Mouse (Mus musculus): ENCODE measurements around the gene Oser1. TPM values are rescaled to one million over a fixed set of nuclear protein-coding genes. Genes with fewer than 3 reads are reported as not detected.
A peak's percentile ranks its signal among the peaks of the same experiment; 100 is the strongest.

Oser1 gene
- total and polyA plus RNA-seq, 2 experiments from 2014 or later, result 22.9 to 59.6 TPM

- Histone ChIP-seq H3K36me3 (ENCODE audit: insufficient read depth, low read length) (peaks cover 15% of the 10 kb centered on the region; the same call in 1 of the 2 replicates), H3K4me1 (ENCODE audit: insufficient read depth, low read length) (no peaks in the 10 kb centered on the region), H3K4me3 (ENCODE audit: low read length) (no peak overlapping the region), H3K9ac (replicated peaks; ENCODE audit: low read length) (no peak overlapping the region), H3K4me2 (ENCODE audit: low read depth, low read length) (no peak overlapping the region), H3K9me3 (ENCODE audit: low read length) (no peaks in the 10 kb centered on the region), H3K27me3 (ENCODE audit: insufficient read depth, low read length) (no peaks in the 10 kb centered on the region), H3K27ac (no peak overlapping the region)
- ATAC-seq, result no peak
- TF ChIP-seq CTCF (IDR thresholded peaks at IDR 0.05; ENCODE audit: low read depth), result no peak
- no peak for DNase-seq (ENCODE audit: low spot score)
- WGBS, result 68% methylated on average over 3 of the region's 3 CpGs
These were observed 24.8 kb upstream of the Oser1 start for GRCm38 (mm10) chr2:163449276-163449675.

GRCm38 (mm10) chr2:163447375-163447774 lies 22.9 kb upstream of the Oser1 start:
- Histone ChIP-seq H3K4me3 (ENCODE audit: low read length) (no peak overlapping the region), H3K9ac (replicated peaks; ENCODE audit: low read length) (no peak overlapping the region), H3K36me3 (ENCODE audit: insufficient read depth, low read length) (peaks cover 15% of the 10 kb centered on the region; the same call in 1 of the 2 replicates), H3K9me3 (ENCODE audit: low read length) (no peaks in the 10 kb centered on the region), H3K4me1 (ENCODE audit: insufficient read depth, low read length) (no peaks in the 10 kb centered on the region), H3K27me3 (ENCODE audit: insufficient read depth, low read length) (no peaks in the 10 kb centered on the region), H3K27ac (no peak overlapping the region), H3K4me2 (ENCODE audit: low read depth, low read length) (no peak overlapping the region)
- no peak for DNase-seq (ENCODE audit: low spot score)
- no peak for TF ChIP-seq CTCF (IDR thresholded peaks at IDR 0.05; ENCODE audit: low read depth)
- WGBS, result 82% methylated on average over 12 of the region's 12 CpGs
- ATAC-seq, result no peak

- ATAC-seq (no peak), DNase-seq (ENCODE audit: low spot score) (no peak)
- peaks cover 5% of the 10 kb centered on the region; the same call in 1 of the 2 replicates for H3K36me3 ChIP-seq (ENCODE audit: insufficient read depth, low read length)
- no peak overlapping the region for H3K4me2 ChIP-seq (ENCODE audit: low read depth, low read length)
- H3K4me3 ChIP-seq (ENCODE audit: low read length), result no peak overlapping the region
- no peaks in the 10 kb centered on the region for H3K27me3 ChIP-seq (ENCODE audit: insufficient read depth, low read length)
- H3K9me3 ChIP-seq (ENCODE audit: low read length), result no peaks in the 10 kb centered on the region
- no peak overlapping the region for H3K9ac ChIP-seq (replicated peaks; ENCODE audit: low read length)
- H3K27ac ChIP-seq, result no peak overlapping the region
- 82% methylated on average over 7 of the region's 7 CpGs for WGBS
- no peak for TF ChIP-seq CTCF (IDR thresholded peaks at IDR 0.05; ENCODE audit: low read depth)
- peaks cover 5% of the 10 kb centered on the region; the same call in 1 of the 2 replicates for H3K4me1 ChIP-seq (ENCODE audit: insufficient read depth, low read length)
These were observed 19.5 kb upstream of the Oser1 start for GRCm38 (mm10) chr2:163444017-163444416.

DNA sequence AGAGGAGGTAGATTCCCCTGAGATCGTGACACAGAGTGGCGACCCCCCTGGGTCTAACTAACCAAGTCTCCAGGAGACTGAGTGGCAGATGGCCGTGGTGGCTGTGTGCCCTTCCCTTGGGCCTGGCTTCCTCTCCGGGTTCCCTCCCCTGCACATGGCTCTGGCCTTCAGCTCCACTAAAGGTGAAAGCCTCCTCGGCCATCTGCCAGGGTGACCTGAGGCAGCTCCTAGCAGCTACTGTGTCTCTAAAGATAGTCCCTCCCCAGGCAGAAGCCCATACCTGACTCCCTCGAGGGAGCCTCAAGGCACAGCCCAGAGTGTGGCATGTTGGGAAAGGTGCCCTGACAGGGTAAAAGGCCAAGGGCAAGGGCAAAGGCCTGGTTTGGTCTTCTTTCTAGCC lies 19.0 kb upstream of the Oser1 start:
- Histone ChIP-seq H3K4me2 (ENCODE audit: low read depth, low read length) (no peak overlapping the region), H3K27me3 (ENCODE audit: insufficient read depth, low read length) (no peaks in the 10 kb centered on the region), H3K9ac (replicated peaks; ENCODE audit: low read length) (no peak overlapping the region), H3K27ac (no peak overlapping the region), H3K9me3 (ENCODE audit: low read length) (no peaks in the 10 kb centered on the region), H3K4me3 (ENCODE audit: low read length) (no peak overlapping the region), H3K36me3 (ENCODE audit: insufficient read depth, low read length) (peaks cover 5% of the 10 kb centered on the region; the same call in 1 of the 2 replicates), H3K4me1 (ENCODE audit: insufficient read depth, low read length) (peaks cover 5% of the 10 kb centered on the region; the same call in 1 of the 2 replicates)
- 56% methylated on average over 6 of the region's 6 CpGs for WGBS
- ATAC-seq (no peak), DNase-seq (ENCODE audit: low spot score) (no peak)
- TF ChIP-seq CTCF (IDR thresholded peaks at IDR 0.05; ENCODE audit: low read depth), result no peak

GRCm38 (mm10) chr2:163439488-163439887 lies 15.0 kb upstream of the Oser1 start:
- peak overlapping the region; percentile 88; the same call in 1 of the 2 replicates for H3K27ac ChIP-seq
- no peaks in the 10 kb centered on the region for H3K36me3 ChIP-seq (ENCODE audit: insufficient read depth, low read length)
- no peak for TF ChIP-seq CTCF (IDR thresholded peaks at IDR 0.05; ENCODE audit: low read depth)
- peak overlapping the region; percentile 67 for H3K4me3 ChIP-seq (ENCODE audit: low read length)
- DNase-seq (ENCODE audit: low spot score) (no peak), ATAC-seq (no peak)
- H3K9me3 ChIP-seq (ENCODE audit: low read length), result no peaks in the 10 kb centered on the region
- peaks cover 5% of the 10 kb centered on the region; the same call in 1 of the 2 replicates for H3K4me1 ChIP-seq (ENCODE audit: insufficient read depth, low read length)
- no peaks in the 10 kb centered on the region for H3K27me3 ChIP-seq (ENCODE audit: insufficient read depth, low read length)
- WGBS, result 87% methylated on average over 1 of the region's 1 CpGs
- H3K4me2 ChIP-seq (ENCODE audit: low read depth, low read length), result peak overlapping the region; percentile 79
- peak overlapping the region; percentile 78 for H3K9ac ChIP-seq (replicated peaks; ENCODE audit: low read length)

GRCm38 (mm10) chr2:163438619-163439451 lies 14.3 kb upstream of the Oser1 start:
- under 1% methylated on average over 29 of the region's 30 CpGs for WGBS
- no peaks in the 10 kb centered on the region for H3K27me3 ChIP-seq (ENCODE audit: insufficient read depth, low read length)

GRCm38 (mm10) chr2:163438246-163438618 lies 13.7 kb upstream of the Oser1 start, which contains the start of gene Gdap1l1:
Gdap1l1 (plus strand) TSS chr2:163438476.
- DNase-seq (ENCODE audit: low spot score) (peak; percentile 87), ATAC-seq (peak; percentile 90)
- Histone ChIP-seq H3K27ac (peak within 1 kb of the TSS; percentile 88), H3K9me3 (ENCODE audit: low read length) (no peaks in the 10 kb centered on the region), H3K9ac (replicated peaks; ENCODE audit: low read length) (peak within 1 kb of the TSS; percentile 78), H3K4me2 (ENCODE audit: low read depth, low read length) (peak within 1 kb of the TSS; percentile 79), H3K36me3 (ENCODE audit: insufficient read depth, low read length) (no peaks in the 10 kb centered on the region), H3K4me3 (ENCODE audit: low read length) (peak within 1 kb of the TSS; percentile 67), H3K27me3 (ENCODE audit: insufficient read depth, low read length) (no peaks in the 10 kb centered on the region), H3K4me1 (ENCODE audit: insufficient read depth, low read length) (peaks cover 5% of the 10 kb centered on the region; the same call in 1 of the 2 replicates)
- TF ChIP-seq CTCF (IDR thresholded peaks at IDR 0.05; ENCODE audit: low read depth), result no peak
- WGBS, result under 1% methylated on average over 14 of the region's 18 CpGs

More at GRCm38 (mm10) chr2:163438619-163439451, 14.3 kb upstream of the Oser1 start:
- ATAC-seq (peak; percentile 62), DNase-seq (ENCODE audit: low spot score) (peak; percentile 73)
- Histone ChIP-seq H3K4me2 (ENCODE audit: low read depth, low read length) (peak overlapping the region; percentile 79), H3K27ac (peak overlapping the region; percentile 88), H3K36me3 (ENCODE audit: insufficient read depth, low read length) (no peaks in the 10 kb centered on the region), H3K4me1 (ENCODE audit: insufficient read depth, low read length) (peaks cover 5% of the 10 kb centered on the region; the same call in 1 of the 2 replicates), H3K9me3 (ENCODE audit: low read length) (no peaks in the 10 kb centered on the region), H3K9ac (replicated peaks; ENCODE audit: low read length) (peak overlapping the region; percentile 78), H3K4me3 (ENCODE audit: low read length) (peak overlapping the region; percentile 67)
- no peak for TF ChIP-seq CTCF (IDR thresholded peaks at IDR 0.05; ENCODE audit: low read depth)
